26 mouse cellular contexts compared by ENCODE assay signal in the genomic region with DNA sequence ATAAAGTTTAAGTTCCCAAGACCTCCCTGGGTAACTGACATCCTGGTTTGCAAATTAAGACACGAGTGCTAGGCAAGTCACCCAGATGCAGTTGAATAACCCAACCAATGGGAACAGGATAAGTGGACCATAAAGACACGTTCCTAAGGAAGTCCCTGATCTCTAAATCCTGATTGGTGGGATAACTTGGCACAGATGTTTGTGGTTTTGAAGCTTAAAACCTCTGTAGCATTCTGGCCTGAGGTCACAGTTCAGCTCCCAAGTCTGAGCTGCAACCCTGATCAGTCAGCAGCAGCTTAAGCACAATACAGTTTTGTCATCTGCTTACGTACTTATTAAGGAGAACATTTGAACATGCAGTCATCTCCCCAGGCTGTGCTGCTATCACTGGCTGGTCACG. TPM values are rescaled to one million over a fixed set of nuclear protein-coding genes. Genes with fewer than 3 reads are reported as not detected.
"Had no signal": no experiment of that assay in that cellular context is flagged by ENCODE, and none has a peak within 500 bp of the region (broad histone marks: within the 10 kb centered on the region; RNA-seq: fewer than 3 reads in every experiment).

No protein-coding gene starts in this region.

- ATAC-seq: liver, embryonic 12.5 days had no signal

- H3K27ac ChIP-seq: layer of hippocampus, adult 2 months; limb, embryonic 13.5 days; liver, embryonic 12.5 days; liver, embryonic 15.5 days; stomach, embryonic 15.5 days had no signal

- H3K27me3 ChIP-seq: limb, embryonic 13.5 days; liver, embryonic 12.5 days; liver, embryonic 15.5 days; stomach, embryonic 15.5 days had no signal

- H3K36me3 ChIP-seq: stomach, embryonic 15.5 days had no signal

- H3K9me3 ChIP-seq: limb, embryonic 13.5 days; liver, embryonic 12.5 days; liver, embryonic 15.5 days; stomach, embryonic 15.5 days had no signal

- H3K4me3 ChIP-seq: layer of hippocampus, adult 2 months; limb, embryonic 13.5 days; liver, embryonic 12.5 days; liver, embryonic 15.5 days; stomach, embryonic 15.5 days had no signal

- H3K9ac ChIP-seq: limb, embryonic 13.5 days; liver, embryonic 12.5 days; liver, embryonic 15.5 days; stomach, embryonic 15.5 days had no signal

- DNase-seq: kidney, adult 18-20 months; kidney, adult 9 months; kidney, postnatal 25 days; layer of hippocampus, adult 9-11 months; liver; lung, adult 2 months; lung, postnatal 14 days; lung, postnatal 4 days; midbrain, embryonic 14.5 days; right cerebral cortex, postnatal 4 days; thymus, postnatal 36 days had no signal

- H3K4me1 ChIP-seq: limb, embryonic 13.5 days; liver, embryonic 12.5 days; liver, embryonic 15.5 days; stomach, embryonic 15.5 days had no signal

- H3K4me2 ChIP-seq: limb, embryonic 13.5 days; liver, embryonic 12.5 days; liver, embryonic 15.5 days; midbrain, embryonic 11.5 days; stomach, embryonic 15.5 days had no signal

RNA-seq across cellular contexts. Expression of a gene that starts 22.7 kb away (rescaled TPM):
- total RNA-seq: layer of hippocampus, adult 2 months; layer of hippocampus, postnatal 25 days; left cerebral cortex, adult 18-20 months; left cerebral cortex, postnatal 36 days; megakaryocyte progenitor cell, adult 5-6 weeks; midbrain, postnatal 0 days had no signal
- polyA plus RNA-seq: kidney, embryonic 16.5 days; large intestine, adult 2 months; midbrain, postnatal 0 days; neural tube, embryonic 14.5 days; urinary bladder, adult 2 months had no signal
